In the genomic region with DNA sequence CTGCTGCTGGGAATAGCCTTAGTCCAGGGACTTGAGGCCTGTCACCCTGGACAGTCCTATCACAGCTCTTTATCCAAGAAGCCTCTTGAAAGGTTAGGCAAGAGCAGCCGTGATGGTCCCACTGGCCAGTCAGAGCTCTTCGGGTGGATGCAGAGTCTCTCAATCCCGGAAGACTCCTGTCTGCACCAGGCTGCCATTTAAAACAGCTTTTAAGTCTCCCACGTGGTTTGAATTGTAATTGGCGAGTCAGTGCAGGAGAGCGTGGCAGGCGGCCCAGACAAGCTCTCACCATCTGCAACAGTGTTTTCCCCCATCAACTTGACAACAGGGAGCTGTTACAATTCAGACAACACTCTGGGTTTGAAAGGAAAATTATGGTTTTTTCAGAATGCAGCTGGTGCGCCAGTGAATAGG, we compare ENCODE assay signal across 9 mouse cellular contexts. TPM values are rescaled to one million over a fixed set of nuclear protein-coding genes. Genes with fewer than 3 reads are reported as not detected.
DNase-seq lines count a peak whose midpoint lies in the region; ATAC-seq and TF ChIP-seq lines count a peak whose summit lies in the region.
"Had no signal": no experiment of that assay in that cellular context is flagged by ENCODE, and none has a peak within 500 bp of the region (broad histone marks: within the 10 kb centered on the region; RNA-seq: fewer than 3 reads in every experiment).

No protein-coding gene starts in this region.

- H3K4me1 ChIP-seq in intestine, embryonic 16.5 days (ENCODE audit: control insufficient read depth, insufficient read depth, low read length): peaks cover 10% of the 10 kb centered on the region; the same call in 1 of the 2 replicates
- peaks cover 40% of the 10 kb centered on the region for H3K4me1 ChIP-seq in neural tube, embryonic 15.5 days

- ATAC-seq in intestine, embryonic 16.5 days: 0 out of 2 replicates have a peak, but pooled peaks have one; percentile 33
- peak; percentile 65 for ATAC-seq in neural tube, embryonic 15.5 days (ENCODE audit: low FRiP score)
- ATAC-seq in megakaryocyte progenitor cell, adult 5-6 weeks (replicated peaks; ENCODE audit: poor library complexity): no peak

- H3K36me3 ChIP-seq in intestine, embryonic 16.5 days (ENCODE audit: control insufficient read depth, insufficient read depth, low read length): no peaks in the 10 kb centered on the region
- no peaks in the 10 kb centered on the region for H3K36me3 ChIP-seq in neural tube, embryonic 15.5 days

- intact Hi-C loops in left cerebral cortex, postnatal 25 days (cut with DNase I): loop anchor here (5.0 to 10.0 kb wide), 2 partner anchors 38 to 216 kb away; partner anchors contain the start of genes Ppcs and Zmynd12

- peak; percentile 98 for DNase-seq in brain, embryonic 14.5 days (ENCODE audit: low read depth)
- DNase-seq in cerebellum, postnatal 25 days: peak; percentile 84 to 88
- peak; percentile 6 to 30 for DNase-seq in gastrocnemius, adult 8-10 months (ENCODE audit: low spot score in 2 of 2)
- peak; percentile 81 to 96 for DNase-seq in left cerebral cortex, postnatal 25 days (ENCODE audit: low spot score in 2 of 2)
- no peak for DNase-seq in spleen, postnatal 4 days (ENCODE audit: low spot score in 2 of 2)

- H3K9me3 ChIP-seq in intestine, embryonic 16.5 days (ENCODE audit: control insufficient read depth, low read length): no peaks in the 10 kb centered on the region
- no peaks in the 10 kb centered on the region for H3K9me3 ChIP-seq in neural tube, embryonic 15.5 days (replicated peaks)

- H3K27me3 ChIP-seq in intestine, embryonic 16.5 days (replicated peaks; ENCODE audit: control insufficient read depth, insufficient read depth, low read length): no peaks in the 10 kb centered on the region
- H3K27me3 ChIP-seq in neural tube, embryonic 15.5 days (replicated peaks): no peaks in the 10 kb centered on the region

- no peak overlapping the region for H3K27ac ChIP-seq in intestine, embryonic 16.5 days (ENCODE audit: low read length)
- H3K27ac ChIP-seq in neural tube, embryonic 15.5 days (replicated peaks): peak overlapping the region; percentile 88
- H3K27ac ChIP-seq: macrophage had no signal

- no peak overlapping the region for H3K4me3 ChIP-seq in intestine, embryonic 16.5 days (ENCODE audit: low read length)
- no peak overlapping the region for H3K4me3 ChIP-seq in neural tube, embryonic 15.5 days (replicated peaks)

- no peak for TF ChIP-seq CTCF in brain, embryonic 14.5 days (IDR thresholded peaks at IDR 0.05; ENCODE audit: borderline replicate concordance, extremely low read depth, insufficient read depth, insufficient read length)

- WGBS in intestine, embryonic 16.5 days: 45% methylated on average over 8 of the region's 8 CpGs
- 7% methylated on average over 8 of the region's 8 CpGs for WGBS in neural tube, embryonic 15.5 days

- no peak overlapping the region for H3K4me2 ChIP-seq in intestine, embryonic 16.5 days (ENCODE audit: low read depth, low read length)
- H3K4me2 ChIP-seq in neural tube, embryonic 15.5 days: peak overlapping the region; percentile 38

- no peak overlapping the region for H3K9ac ChIP-seq in intestine, embryonic 16.5 days (ENCODE audit: low read depth, low read length)
- H3K9ac ChIP-seq in neural tube, embryonic 15.5 days (replicated peaks): no peak overlapping the region

- TF ChIP-seq POLR2A in brain, embryonic 14.5 days (IDR thresholded peaks at IDR 0.05; ENCODE audit: borderline replicate concordance, extremely low read depth, insufficient read depth, insufficient read length, poor library complexity, severe bottlenecking): no peak

RNA-seq across cellular contexts. Expression of gene Rimkla, which starts 31.7 kb away (rescaled TPM):
- 15.6 and 22.0 TPM in 2 replicates for polyA plus RNA-seq in brain, embryonic 14.5 days (2012; rRNA removed)
- not detected for total RNA-seq in gastrocnemius, adult 8-10 months (2022)
- polyA plus RNA-seq in intestine, embryonic 16.5 days (2015; fragmentation: Nextera tagmentation; extraction: Ambion mirVana): 0.62 and 0.73 TPM in 2 replicates
- total RNA-seq in left cerebral cortex, postnatal 25 days (2021): 10 to 100 TPM in 1 of 2 experiments, 1 to 10 TPM in 1; 7.6 to 12.4 TPM
- polyA plus RNA-seq in neural tube, embryonic 15.5 days (2015; fragmentation: Nextera tagmentation; extraction: Ambion mirVana): 26.6 and 29.9 TPM in 2 replicates
- not detected in 2 replicates for total RNA-seq in megakaryocyte progenitor cell, adult 5-6 weeks (2015)
- total RNA-seq in megakaryocyte progenitor cell, adult 5-6 weeks (2017): not detected in 2 replicates
- polyA plus RNA-seq: macrophage had no signal

RNA-seq across cellular contexts. Expression of gene Zmynd12, which starts 38.1 kb away (rescaled TPM):
- polyA plus RNA-seq in brain, embryonic 14.5 days (2012; rRNA removed): 0.37 and 0.53 TPM in 2 replicates
- not detected for total RNA-seq in gastrocnemius, adult 8-10 months (2022)
- 0.99 and 1.2 TPM in 2 replicates for polyA plus RNA-seq in intestine, embryonic 16.5 days (2015; fragmentation: Nextera tagmentation; extraction: Ambion mirVana)
- total RNA-seq in left cerebral cortex, postnatal 25 days (2021): under 1 TPM in 1 of 2 experiments, not detected in 1; 0.25 TPM
- polyA plus RNA-seq in neural tube, embryonic 15.5 days (2015; fragmentation: Nextera tagmentation; extraction: Ambion mirVana): 0.44 and 0.46 TPM in 2 replicates
- not detected in 2 replicates for total RNA-seq in megakaryocyte progenitor cell, adult 5-6 weeks (2015)
- not detected in 2 replicates for total RNA-seq in megakaryocyte progenitor cell, adult 5-6 weeks (2017)
- polyA plus RNA-seq: macrophage had no signal

RNA-seq across cellular contexts. Expression of gene Ppcs, which starts 38.5 kb away (rescaled TPM):
- 10.4 and 12.1 TPM in 2 replicates for polyA plus RNA-seq in brain, embryonic 14.5 days (2012; rRNA removed)
- total RNA-seq in gastrocnemius, adult 8-10 months (2022): 1 to 10 TPM; 3.7 to 6.7 (median 4.8) TPM
- 51.4 and 52.3 TPM in 2 replicates for polyA plus RNA-seq in intestine, embryonic 16.5 days (2015; fragmentation: Nextera tagmentation; extraction: Ambion mirVana)
- total RNA-seq in left cerebral cortex, postnatal 25 days (2021): 1 to 10 TPM; 4.7 to 5.2 TPM
- 21.8 and 28.5 TPM in 2 replicates for polyA plus RNA-seq in neural tube, embryonic 15.5 days (2015; fragmentation: Nextera tagmentation; extraction: Ambion mirVana)
- total RNA-seq in megakaryocyte progenitor cell, adult 5-6 weeks (2015): 12.5 and 15.9 TPM in 2 replicates
- total RNA-seq in megakaryocyte progenitor cell, adult 5-6 weeks (2017): 10.4 and 10.7 TPM in 2 replicates

RNA-seq across cellular contexts. Expression of gene Ccdc30, which starts 45.4 kb away (rescaled TPM):
- 8.7 and 11.3 TPM in 2 replicates for polyA plus RNA-seq in brain, embryonic 14.5 days (2012; rRNA removed)
- total RNA-seq in gastrocnemius, adult 8-10 months (2022): under 1 TPM in 1 of 4 experiments, not detected in 3; 0.29 TPM
- polyA plus RNA-seq in intestine, embryonic 16.5 days (2015; fragmentation: Nextera tagmentation; extraction: Ambion mirVana): 2.7 and 2.8 TPM in 2 replicates
- 10 to 100 TPM; 16.3 to 16.9 TPM for total RNA-seq in left cerebral cortex, postnatal 25 days (2021)
- polyA plus RNA-seq in neural tube, embryonic 15.5 days (2015; fragmentation: Nextera tagmentation; extraction: Ambion mirVana): 20.2 and 22.0 TPM in 2 replicates
- total RNA-seq in megakaryocyte progenitor cell, adult 5-6 weeks (2015): 0.66 TPM in 1 of 2 replicates, not detected in the other
- 0.14 and 1.0 TPM in 2 replicates for total RNA-seq in megakaryocyte progenitor cell, adult 5-6 weeks (2017)
- polyA plus RNA-seq: macrophage had no signal

Comparison
In these comparisons a context has a peak if more than half of its experiments do, and no peak if none do; other contexts are left out.
1. DNase-seq: peak in brain, embryonic 14.5 days (single experiment), cerebellum, postnatal 25 days (2 of 2), gastrocnemius, adult 8-10 months (2 of 2) and left cerebral cortex, postnatal 25 days (2 of 2); none in spleen, postnatal 4 days (0 of 2).
2. RNA of gene Rimkla, which starts 31.7 kb away (total RNA-seq): 7.6 to 12.4 TPM in left cerebral cortex, postnatal 25 days; not detected in gastrocnemius, adult 8-10 months and not detected in megakaryocyte progenitor cell, adult 5-6 weeks; every median in the first group is over 4 times any median in the second.